Mouse (Mus musculus) activated CD4-positive, CD25-positive, alpha-beta regulatory T cell, adult 4 months (primary cell): ENCODE measurements around the gene Rrp36. TPM values are rescaled to one million over a fixed set of nuclear protein-coding genes. Genes with fewer than 3 reads are reported as not detected.

Source experiments
- polyA plus RNA-seq, 2 experiments: library from polyadenylated mRNA; unstranded; fragments of 100-300 nt; shearing (Covaris generic); gene quantifications; one replicate each; pipeline ENCODE4 v1.2.1; 2017

The Rrp36 gene
- polyA plus RNA-seq, 2 experiments from 2014 or later = 44.0 to 48.0 TPM

Other genes with a start within 250 kb of the Rrp36 start
- not detected for gene Crip3, start 245.4 kb downstream of the Rrp36 start, polyA plus RNA-seq
- not detected for gene Slc22a7, start 235.9 kb downstream of the Rrp36 start, polyA plus RNA-seq
- gene Ttbk1, start 186.7 kb downstream of the Rrp36 start, polyA plus RNA-seq = 1 to 10 TPM in 1 of 2 experiments, under 1 TPM in 1; 0.49 to 1.5 TPM
- gene Dnph1, start 177.6 kb downstream of the Rrp36 start, polyA plus RNA-seq = 10 to 100 TPM; 11.1 to 13.4 TPM
- gene Cul9, start 128.0 kb downstream of the Rrp36 start, polyA plus RNA-seq = 1 to 10 TPM; 2.7 to 3.5 TPM
- gene Srf, start 118.2 kb downstream of the Rrp36 start, polyA plus RNA-seq = 10 to 100 TPM in 1 of 2 experiments, 1 to 10 TPM in 1; 6.3 to 10.9 TPM
- gene Ptk7, start 44.8 kb downstream of the Rrp36 start, polyA plus RNA-seq = under 1 TPM in 1 of 2 experiments, not detected in 1; 0.22 TPM
- 10 to 100 TPM in 1 of 2 experiments, 1 to 10 TPM in 1; 5.6 to 11.2 TPM for gene Klc4, start 28.3 kb downstream of the Rrp36 start, polyA plus RNA-seq
- 10 to 100 TPM; 67.3 to 68.4 TPM for gene Mrpl2, start 28.1 kb downstream of the Rrp36 start, polyA plus RNA-seq
- 1 to 10 TPM; 2.8 to 4.1 TPM for gene Cul7, start 24.0 kb downstream of the Rrp36 start, polyA plus RNA-seq
- gene Mea1, start 4.4 kb upstream of the Rrp36 start, polyA plus RNA-seq = 100 to 1,000 TPM; 164 to 197 TPM
- gene Klhdc3, start 6.6 kb upstream of the Rrp36 start, polyA plus RNA-seq = 10 to 100 TPM; 22.0 to 28.7 TPM
- 10 to 100 TPM; 21.9 to 30.2 TPM for gene Ppp2r5d, start 30.8 kb upstream of the Rrp36 start, polyA plus RNA-seq
- gene Pex6, start 37.1 kb upstream of the Rrp36 start, polyA plus RNA-seq = 1 to 10 TPM; 2.9 to 4.0 TPM
- under 1 TPM; 0.54 to 0.83 TPM for gene Gnmt, start 54.8 kb upstream of the Rrp36 start, polyA plus RNA-seq
- gene Cnpy3, start 77.9 kb upstream of the Rrp36 start, polyA plus RNA-seq = 10 to 100 TPM; 19.2 to 21.6 TPM
- not detected for gene Ptcra, start 89.4 kb upstream of the Rrp36 start, polyA plus RNA-seq
- gene 2310039H08Rik, start 98.3 kb upstream of the Rrp36 start, polyA plus RNA-seq = 10 to 100 TPM; 20.0 to 25.1 TPM
- gene Rpl7l1, start 108.3 kb upstream of the Rrp36 start, polyA plus RNA-seq = 100 to 1,000 TPM; 144 to 146 TPM
- gene Bicral, start 184.1 kb upstream of the Rrp36 start, polyA plus RNA-seq = 1 to 10 TPM; 8.3 to 8.5 TPM
- 10 to 100 TPM; 10.4 to 12.4 TPM for gene Tbcc, start 216.3 kb upstream of the Rrp36 start, polyA plus RNA-seq
- gene Prph2, start 236.1 kb upstream of the Rrp36 start, polyA plus RNA-seq = not detected